Mouse (Mus musculus) mesoderm, embryonic 11.5 days (tissue): ENCODE results near the gene Chml.

Experiments
- DNase-seq: peaks from one replicate; pipeline ENCODE4 v3.0.0-alpha.2; 2012; ENCODE audit warnings: low read depth, low spot score

The Chml gene

DNA sequence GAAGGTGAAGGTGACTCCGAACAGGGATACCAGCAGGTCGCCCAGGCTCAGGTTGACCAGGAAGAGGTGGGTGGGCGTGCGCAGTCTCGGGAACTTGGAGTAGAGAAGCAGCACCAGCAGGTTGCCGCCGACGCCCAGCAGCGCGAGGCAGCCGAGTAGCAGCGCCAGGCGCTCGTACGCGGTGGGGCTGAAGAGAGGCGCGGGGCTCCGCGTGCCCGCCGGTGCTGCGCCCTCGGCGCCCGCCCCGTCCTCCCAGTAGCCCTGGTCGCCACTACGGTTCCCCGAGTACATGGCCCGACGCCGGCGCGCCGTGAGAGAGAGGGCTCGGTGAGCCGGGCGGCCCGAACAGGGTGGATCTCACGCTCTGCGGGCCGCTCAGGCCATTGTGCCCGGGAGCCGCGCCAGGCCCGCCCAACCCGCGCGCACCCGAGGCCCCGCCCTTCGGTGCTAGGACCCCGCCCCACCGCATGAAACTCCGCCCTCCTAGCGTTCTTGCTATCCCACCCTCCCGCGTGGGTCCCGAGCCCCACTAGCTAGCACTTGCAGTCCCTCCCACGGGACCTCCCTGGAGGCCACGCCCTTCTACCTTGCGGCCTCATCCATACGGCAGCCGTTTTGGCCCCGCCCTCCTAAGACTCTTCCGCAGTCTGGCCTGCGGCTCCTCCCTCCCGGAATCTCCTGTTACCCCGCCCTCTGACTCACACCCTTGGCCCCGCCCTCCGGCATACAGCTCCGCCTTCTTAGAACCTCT is at the start of gene Chml, which contains the start of gene Opn3:
Chml (minus strand) TSS at position 656 of the 751 bp plus-strand sequence.
Opn3 (minus strand) TSS at position 531 of the 751 bp plus-strand sequence.
- peak; percentile 99 for DNase-seq

GRCm38 (mm10) chr1:175725771-175726170 is 33.1 kb upstream of the Chml start:
- DNase-seq: no peak

- DNase-seq: no peak
These were observed 24.1 kb upstream of the Chml start for GRCm38 (mm10) chr1:175716832-175717231.

DNA sequence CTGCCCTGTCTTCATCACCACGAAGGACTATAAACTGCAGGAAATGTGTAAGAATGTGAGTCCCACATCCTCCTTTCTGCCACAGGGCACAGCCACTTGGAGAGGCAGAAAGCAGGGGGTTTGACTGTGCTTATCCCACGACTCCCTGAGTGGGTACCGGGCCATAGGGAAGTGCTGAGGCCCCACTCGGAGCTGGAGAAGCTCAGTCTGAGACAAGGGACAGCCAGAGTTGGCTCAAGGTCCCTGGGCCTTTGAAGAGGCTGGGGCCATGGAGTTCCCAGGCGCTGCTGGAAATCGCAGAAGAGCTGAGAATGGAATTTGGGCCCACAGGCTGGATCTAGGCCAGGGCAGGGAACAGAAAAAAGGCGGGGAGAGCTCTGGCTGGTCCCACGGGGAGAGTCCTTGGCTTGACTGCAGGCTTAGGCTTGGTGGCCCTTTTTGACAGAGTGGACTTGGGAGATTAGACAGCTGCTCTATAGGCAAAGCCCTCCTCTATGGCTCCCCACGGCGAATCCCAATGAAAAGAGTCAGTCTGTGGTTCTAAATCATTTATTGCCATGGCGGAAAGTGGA is 19.7 kb upstream of the Chml start:
- no peak for DNase-seq

- no peak for DNase-seq
These were observed 15.3 kb upstream of the Chml start for GRCm38 (mm10) chr1:175708013-175708412.

GRCm38 (mm10) chr1:175707599-175707998 is 14.9 kb upstream of the Chml start:
- DNase-seq: no peak

DNA sequence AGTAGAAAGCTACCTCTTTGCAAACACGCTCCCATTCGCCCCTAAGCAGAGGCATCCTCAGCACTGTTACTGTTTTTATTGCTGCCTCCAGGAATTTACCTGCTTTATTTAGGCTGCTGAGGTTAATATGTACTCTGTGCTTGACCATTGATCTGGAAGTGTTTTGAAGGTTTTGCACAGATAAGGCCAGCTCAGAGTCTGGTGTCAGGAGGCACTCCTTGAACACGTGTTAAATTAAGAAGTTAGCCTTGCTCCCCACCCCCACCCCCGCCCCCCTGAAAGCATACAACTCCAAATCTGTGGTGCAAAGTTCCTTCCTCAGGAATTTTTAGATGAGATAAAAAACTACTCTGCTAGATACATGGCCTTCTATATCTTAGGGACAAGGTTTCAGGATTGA is 8.4 kb upstream of the Chml start:
- DNase-seq: no peak

- no peak for DNase-seq
These were observed 7.1 kb upstream of the Chml start for GRCm38 (mm10) chr1:175699796-175700195.

DNA sequence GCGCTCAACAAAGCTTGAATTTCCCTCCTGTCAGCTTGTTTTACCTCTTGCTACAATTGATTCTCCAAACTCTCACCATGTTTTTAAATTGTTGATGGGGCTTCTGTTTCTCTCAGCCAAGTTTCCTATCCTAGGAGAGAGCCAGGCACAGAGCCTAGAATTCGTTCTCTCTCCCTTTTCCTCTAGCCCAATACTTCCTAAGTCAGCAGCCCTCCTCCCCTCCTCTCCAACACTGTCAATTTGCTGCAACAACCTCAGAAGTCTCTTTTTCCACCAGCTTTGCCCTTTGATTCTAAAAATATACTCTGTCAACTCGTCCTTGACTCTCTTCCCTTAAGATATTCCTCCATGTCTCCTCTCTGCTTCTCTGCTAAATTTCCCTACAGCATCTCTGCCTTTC is 6.7 kb upstream of the Chml start:
- no peak for DNase-seq

- no peak for DNase-seq
These were observed 5.6 kb upstream of the Chml start, which contains the start of gene Wdr64 for GRCm38 (mm10) chr1:175698293-175698692. Gene Wdr64 (plus strand): TSS chr1:175698593.

DNA sequence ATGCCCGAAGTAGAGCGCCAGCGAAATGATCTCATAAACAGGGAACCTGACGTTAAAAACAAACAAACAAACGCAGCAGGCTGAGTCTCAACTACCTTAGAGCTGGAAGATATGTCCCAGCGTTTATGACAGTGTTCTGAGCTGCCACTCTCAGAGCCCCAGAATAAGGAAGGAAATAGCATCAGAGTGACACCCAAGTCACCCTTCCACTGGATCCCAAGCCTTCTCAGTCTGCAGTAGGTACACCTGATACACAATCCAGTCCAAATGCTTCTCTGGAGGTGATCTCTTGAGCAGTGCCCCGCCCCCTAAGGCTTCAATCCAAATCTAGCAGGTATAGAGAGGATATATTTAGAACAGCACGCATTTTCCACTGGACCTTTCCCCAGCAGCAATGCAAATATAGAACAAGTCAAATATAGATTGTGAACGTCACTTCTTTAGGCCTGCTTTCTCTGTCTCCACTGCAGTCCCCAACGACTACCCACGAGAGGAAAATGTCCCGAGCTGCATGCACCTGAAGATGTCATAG is 794 bp upstream of the Chml start:
- DNase-seq: no peak

- DNase-seq: no peak
These were observed 278 bp upstream of the Chml start for GRCm38 (mm10) chr1:175692997-175693361.

- DNase-seq: no peak
These were observed 935 bp downstream of the Chml start for GRCm38 (mm10) chr1:175691686-175692245.

GRCm38 (mm10) chr1:175680995-175681394 is 11.7 kb downstream of the Chml start:
- no peak for DNase-seq

DNA sequence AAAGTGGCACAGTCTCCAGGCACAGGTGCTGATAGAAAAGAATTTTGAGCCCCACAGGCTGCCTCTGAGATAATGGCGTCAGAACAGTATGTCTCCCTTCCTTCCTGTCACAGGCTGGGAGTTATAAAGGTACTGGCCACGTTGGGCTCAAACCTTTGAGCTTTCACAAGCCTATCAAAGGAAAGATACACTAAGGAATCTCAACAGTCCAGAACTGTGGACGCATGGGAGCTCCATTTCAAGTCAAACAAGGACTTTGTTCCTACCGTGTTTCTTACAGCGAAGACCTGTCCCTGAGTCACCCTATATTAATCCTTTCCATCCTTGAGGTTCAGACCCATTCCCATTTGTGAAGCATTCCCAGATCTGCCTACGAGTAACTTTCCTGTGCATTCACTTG is 15.2 kb downstream of the Chml start:
- no peak for DNase-seq

- no peak for DNase-seq
These were observed 17.6 kb downstream of the Chml start for GRCm38 (mm10) chr1:175675116-175675515.

- no peak for DNase-seq
These were observed 19.0 kb downstream of the Chml start for GRCm38 (mm10) chr1:175673563-175674325.

DNA sequence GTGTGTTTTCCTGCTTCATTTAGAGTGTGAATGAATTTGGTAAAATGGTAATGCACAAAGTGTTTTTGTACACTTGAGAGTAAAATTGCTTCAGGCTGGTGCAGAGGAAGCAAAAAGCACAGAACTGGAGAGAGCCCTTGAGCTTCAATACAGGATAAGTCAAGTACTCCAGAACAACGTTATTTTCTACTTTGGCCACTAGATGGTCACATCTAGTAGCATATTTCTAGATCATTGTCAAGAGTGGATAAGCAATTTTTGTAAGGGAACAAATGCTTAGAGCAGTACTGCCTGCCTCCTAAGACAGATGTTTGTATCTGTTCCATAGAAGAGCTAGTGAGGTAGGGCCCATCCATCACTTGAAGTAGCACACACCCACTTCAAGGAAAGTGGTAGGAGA is 21.1 kb downstream of the Chml start:
- no peak for DNase-seq

DNA sequence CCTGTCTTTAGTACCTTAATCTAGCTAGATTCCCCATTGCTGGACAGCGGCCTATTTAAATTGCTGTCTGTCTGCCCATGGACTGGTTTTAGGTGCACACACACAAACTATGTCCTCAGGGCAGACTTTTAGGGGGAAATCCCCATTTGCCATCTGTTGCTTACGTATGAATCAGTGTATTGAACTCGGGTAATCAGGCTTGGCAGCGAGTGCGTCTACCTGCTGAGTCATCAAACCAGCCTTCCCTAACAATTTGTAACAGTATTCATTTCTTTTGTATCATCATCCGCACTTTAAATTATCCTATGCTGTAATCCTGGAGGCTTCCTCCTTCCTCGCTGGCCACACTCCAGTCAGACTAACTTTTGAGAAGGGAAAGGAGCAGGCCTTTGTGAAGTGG is 22.7 kb downstream of the Chml start:
- DNase-seq: no peak

DNA sequence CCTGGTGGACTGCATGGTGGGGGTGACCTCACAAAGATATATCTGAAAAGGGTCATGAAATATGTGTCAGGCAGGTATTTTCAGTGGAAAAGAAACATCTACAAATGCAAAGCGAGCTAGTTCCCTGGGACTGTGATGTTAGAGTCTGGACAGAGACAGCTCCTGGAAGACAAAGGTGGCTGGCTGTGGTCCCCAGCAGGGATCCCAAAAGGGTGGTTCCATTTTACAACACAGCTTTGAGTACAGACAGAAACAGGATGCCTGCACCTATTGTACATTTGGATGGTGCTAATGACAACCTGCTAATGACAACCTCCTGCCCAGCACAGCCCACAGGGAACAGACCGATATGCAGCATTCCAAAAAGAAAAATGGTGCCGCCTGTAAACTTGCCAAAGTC is 23.2 kb downstream of the Chml start:
- no peak for DNase-seq

DNA sequence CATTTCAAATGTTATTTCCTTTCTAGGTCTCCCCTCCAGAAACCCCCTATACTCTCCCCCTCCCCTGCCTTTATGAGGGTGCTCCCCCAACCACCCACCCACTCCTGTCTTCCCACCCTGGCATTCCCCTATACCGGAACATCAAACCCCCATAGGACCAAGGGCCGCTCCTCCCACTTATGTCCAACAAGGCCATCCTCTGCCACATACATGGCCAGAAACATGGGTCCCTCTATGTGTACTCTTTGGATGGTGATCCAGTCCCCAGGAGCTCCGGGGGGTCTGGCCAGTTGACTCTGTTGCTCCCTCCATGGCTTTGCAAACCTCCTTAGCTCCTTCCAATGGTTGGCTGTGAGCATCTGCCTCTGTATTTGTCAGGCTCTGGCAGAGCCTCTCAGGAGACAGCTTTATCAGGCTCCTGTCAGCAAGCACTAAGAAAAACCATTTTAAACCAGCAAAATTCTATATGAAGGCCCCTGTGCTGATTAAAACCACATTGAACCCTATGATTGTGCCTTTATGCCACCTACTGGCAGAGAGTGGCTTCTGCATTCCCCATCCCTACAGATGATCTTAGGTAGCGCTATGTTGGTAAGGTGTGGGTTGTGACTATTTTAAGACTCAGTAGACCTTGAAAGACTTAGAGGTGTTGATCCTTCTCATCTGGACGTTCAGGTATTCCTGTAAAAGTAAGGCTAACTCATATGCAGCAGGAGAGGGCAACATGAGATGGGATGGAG is 23.9 kb downstream of the Chml start:
- peak; percentile 54 for DNase-seq
